Mouse (Mus musculus) midbrain, embryonic 15.5 days (tissue): Measurements from ENCODE around the gene Morn3. TPM values are rescaled to one million over a fixed set of nuclear protein-coding genes. Genes with fewer than 3 reads are reported as not detected.
"Not testable (repeated sequence)": the region's sequence is repeated elsewhere in the genome, so short reads cannot be mapped to it uniquely, and the experiment has no call there.

ENCODE experiments used
- ATAC-seq: fragments of 200-750 bp; cut with Nextera tagmentation; replicated peaks from 2 replicates; pipeline ENCODE4 v1.8.0; 2017; ENCODE audit warnings: moderate TSS enrichment
- H3K27ac ChIP-seq: fragments of 300-500 bp; sonication (generic); 2 replicates; pipeline ENCODE4 v1.5.1; 2015; ENCODE audit warnings: mild to moderate bottlenecking, inconsistent platforms
- H3K27me3 ChIP-seq: fragments of 300-500 bp; sonication (generic); replicated peaks from 2 replicates; pipeline ENCODE4 v1.6.1; 2015; ENCODE audit warnings: inconsistent platforms
- H3K36me3 ChIP-seq: fragments of 300-500 bp; sonication (generic); replicated peaks from 2 replicates; pipeline ENCODE4 v1.6.1; 2015; ENCODE audit warnings: inconsistent platforms
- H3K4me1 ChIP-seq: fragments of 300-500 bp; sonication (generic); 2 replicates; pipeline ENCODE4 v1.6.1; 2015; ENCODE audit warnings: inconsistent platforms
- H3K4me2 ChIP-seq: fragments of 300-500 bp; sonication (generic); 2 replicates; pipeline ENCODE4 v1.6.1; 2015; ENCODE audit warnings: inconsistent platforms, mild to moderate bottlenecking, moderate library complexity
- H3K4me3 ChIP-seq: fragments of 300-500 bp; sonication (generic); 2 replicates; pipeline ENCODE4 v1.5.1; 2015; ENCODE audit warnings: mild to moderate bottlenecking, inconsistent platforms
- H3K9ac ChIP-seq: fragments of 300-500 bp; sonication (generic); 2 replicates; pipeline ENCODE4 v1.6.1; 2015; ENCODE audit warnings: mild to moderate bottlenecking, inconsistent platforms
- H3K9me3 ChIP-seq: fragments of 300-500 bp; sonication (generic); 2 replicates; pipeline ENCODE4 v1.6.1; 2016; ENCODE audit warnings: inconsistent platforms
- WGBS: fragments of 180-500 bp; shearing (Covaris S2); methylation state at CpG from one replicate; pipeline ENCODE4 v1.1.7; 2015; ENCODE audit warnings: mixed read lengths; 5-methylcytosine and 5-hydroxymethylcytosine counted together
- polyA plus RNA-seq: library from polyadenylated mRNA; unstranded; fragments of >200 nt; fragmentation: Nextera tagmentation; extraction: Ambion mirVana; gene quantifications from 2 replicates; pipeline ENCODE4 v1.2.1, GENCODE M21; 2015

The Morn3 gene
- polyA plus RNA-seq, 1 experiment from 2014 or later, result not detected

DNA sequence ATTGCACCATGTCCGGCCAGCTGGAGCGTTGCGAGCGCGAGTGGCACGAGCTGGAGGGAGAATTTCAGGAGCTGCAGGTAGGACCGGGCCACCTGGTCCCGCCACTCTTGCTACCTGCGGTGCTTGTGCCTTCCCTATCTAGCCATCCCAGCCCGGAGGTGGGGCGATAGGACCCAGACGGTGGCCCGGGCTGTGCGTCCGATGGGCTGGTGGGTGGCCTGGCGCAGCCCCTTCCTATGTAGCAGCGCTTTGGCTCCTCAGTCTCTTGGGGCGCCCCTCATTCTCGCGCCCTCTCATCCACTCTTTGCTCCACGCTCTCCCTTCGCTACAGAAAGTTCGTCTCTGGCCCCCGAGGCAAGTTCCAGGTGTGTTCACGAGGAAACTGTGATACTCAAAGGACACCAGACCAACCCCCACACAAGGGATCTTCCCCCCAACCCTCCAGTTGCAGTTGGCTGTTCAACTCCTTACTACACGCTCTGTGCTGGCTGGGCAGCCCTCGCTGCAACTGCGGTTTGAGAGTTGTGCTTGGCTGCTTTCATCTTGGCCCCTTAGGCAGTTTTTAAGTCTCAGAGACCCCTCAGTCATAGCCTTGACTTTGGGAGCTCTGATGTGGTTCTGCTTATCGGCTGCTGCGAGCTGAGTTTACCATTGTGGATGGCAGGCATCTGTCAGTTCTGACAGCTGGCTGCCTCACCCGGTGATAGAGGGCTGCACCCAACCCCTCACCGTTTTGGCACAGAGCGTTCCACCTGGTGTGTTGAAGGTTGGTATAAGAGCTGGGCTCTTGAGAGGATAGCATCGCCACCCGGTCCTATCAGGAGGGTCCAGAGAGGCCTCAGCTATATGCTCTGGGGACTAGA is 29.8 kb upstream of the Morn3 start:
- Histone ChIP-seq H3K36me3 (no peaks in the 10 kb centered on the region), H3K4me3 (peak overlapping the region; percentile 80), H3K9ac (peak overlapping the region; percentile 75), H3K4me1 (peaks cover 28% of the 10 kb centered on the region), H3K9me3 (no peaks in the 10 kb centered on the region), H3K4me2 (peak overlapping the region; percentile 90), H3K27ac (peak overlapping the region; percentile 76), H3K27me3 (no peaks in the 10 kb centered on the region)
- peak; percentile 90 for ATAC-seq
- WGBS, result 4% methylated on average over 34 of the region's 35 CpGs

DNA sequence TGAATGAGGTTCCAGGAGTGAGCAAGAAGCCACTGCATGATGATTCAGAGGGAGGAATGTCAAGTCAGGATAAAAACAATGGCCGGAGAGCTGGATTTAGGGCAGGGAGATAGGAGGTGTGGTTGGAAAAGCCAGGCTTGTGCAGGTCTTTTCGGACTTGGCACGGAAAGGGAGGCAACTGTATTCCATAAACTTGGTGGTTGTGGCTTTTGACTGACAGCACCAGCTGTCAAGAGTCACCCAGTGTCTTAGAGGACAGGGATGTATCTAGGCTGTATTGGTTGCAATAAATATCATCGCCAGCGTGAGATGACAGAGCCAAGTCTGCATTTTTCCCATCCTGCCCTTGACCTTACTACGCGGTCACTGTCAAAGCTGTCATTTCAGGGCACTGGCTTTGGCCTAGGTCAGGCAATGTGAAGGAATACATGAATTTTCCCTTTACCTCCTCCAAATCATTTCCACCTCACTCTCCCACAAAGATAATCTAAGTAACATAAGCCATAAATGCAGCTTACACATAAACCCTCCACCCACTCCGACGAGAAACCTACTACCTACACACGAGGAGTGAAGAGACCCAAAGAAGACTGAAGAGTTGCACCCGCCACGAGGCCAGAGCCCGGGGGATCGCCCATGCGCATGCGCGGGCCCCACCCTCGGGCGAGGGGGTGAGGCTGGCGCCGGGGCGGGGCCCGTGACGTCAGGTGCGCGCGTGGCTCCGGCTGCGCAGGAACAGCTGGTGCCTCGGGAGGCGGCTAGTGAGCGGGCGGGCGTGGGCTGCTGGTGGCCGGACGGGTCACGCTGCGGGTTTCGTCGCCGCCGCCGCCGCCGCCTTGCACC is 29.0 kb upstream of the Morn3 start:
- 10% methylated on average over 32 of the region's 45 CpGs for WGBS
- peak overlapping the region; percentile 90 for H3K4me2 ChIP-seq
- H3K4me1 ChIP-seq, result peaks cover 28% of the 10 kb centered on the region
- peak overlapping the region; percentile 76 for H3K27ac ChIP-seq
- peak overlapping the region; percentile 80 for H3K4me3 ChIP-seq
- 0 out of 2 replicates have a peak, but pooled peaks cover under 1% of the 10 kb centered on the region for H3K9me3 ChIP-seq
- H3K36me3 ChIP-seq, result no peaks in the 10 kb centered on the region
- H3K27me3 ChIP-seq, result no peaks in the 10 kb centered on the region
- ATAC-seq, result peak; percentile 94
- peak overlapping the region; percentile 75 for H3K9ac ChIP-seq

DNA sequence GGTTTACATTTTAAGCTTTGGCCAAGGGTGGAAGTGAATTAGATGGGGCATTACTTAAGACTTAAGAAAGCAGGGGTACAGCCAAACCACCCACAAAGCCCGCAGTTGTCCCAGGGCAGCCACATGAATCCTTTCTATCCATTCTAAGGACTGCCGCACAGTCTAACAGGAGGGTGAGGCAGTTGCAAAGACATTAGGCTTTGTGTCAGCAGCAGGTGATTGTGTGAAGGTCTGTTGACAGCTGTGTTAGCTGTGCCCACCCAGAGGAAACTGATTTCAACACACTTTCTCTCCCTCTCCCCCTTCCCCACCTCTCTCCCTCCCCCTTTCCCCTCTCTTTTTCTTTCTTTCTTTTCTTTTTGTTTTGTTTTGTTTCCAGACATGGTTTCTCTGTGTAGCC is 21.9 kb upstream of the Morn3 start:
- Histone ChIP-seq H3K9ac (no peak overlapping the region), H3K36me3 (no peaks in the 10 kb centered on the region), H3K4me3 (no peak overlapping the region)

DNA sequence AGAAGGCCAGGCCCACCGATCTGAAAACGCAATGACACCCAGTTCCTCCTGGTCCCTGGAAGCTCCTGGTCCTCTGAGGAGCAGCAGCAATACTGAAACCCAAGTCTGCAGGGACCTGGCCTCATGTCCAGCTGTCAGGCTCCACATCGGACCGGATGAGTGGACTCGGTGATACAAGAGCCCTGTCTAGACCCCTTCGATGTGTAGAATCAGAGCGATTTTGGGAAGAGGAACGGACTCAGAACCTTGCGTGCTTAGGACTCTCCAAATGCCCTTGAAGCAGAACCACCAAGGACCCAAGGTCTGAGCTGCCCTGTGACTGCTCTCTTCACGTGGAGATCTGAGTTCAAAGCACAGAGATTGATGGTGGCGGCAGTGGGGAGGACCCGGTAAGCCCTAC is 21.3 kb upstream of the Morn3 start, which contains the start of gene Tmem120b:
TSS of gene Tmem120b (plus strand) at position 301 of the 400 bp plus-strand sequence.
- no peak within 1 kb of the TSS for H3K27ac ChIP-seq
- peaks cover 3% of the 10 kb centered on the region; the same call in 1 of the 2 replicates for H3K4me1 ChIP-seq
- ATAC-seq, result no peak
- WGBS, result 89% methylated on average over 12 of the region's 12 CpGs
- H3K36me3 ChIP-seq, result no peaks in the 10 kb centered on the region
- no peaks in the 10 kb centered on the region for H3K27me3 ChIP-seq
- no peak within 1 kb of the TSS for H3K9ac ChIP-seq
- 0 out of 2 replicates have a peak, but pooled peaks cover 2% of the 10 kb centered on the region for H3K9me3 ChIP-seq
- no peak within 1 kb of the TSS for H3K4me2 ChIP-seq
- no peak within 1 kb of the TSS for H3K4me3 ChIP-seq

More for the DNA sequence above, 21.9 kb upstream of the Morn3 start:
- Histone ChIP-seq H3K4me2 (no peak overlapping the region), H3K9me3 (0 out of 2 replicates have a peak, but pooled peaks cover 2% of the 10 kb centered on the region), H3K27ac (no peak overlapping the region), H3K27me3 (no peaks in the 10 kb centered on the region), H3K4me1 (peaks cover 3% of the 10 kb centered on the region; the same call in 1 of the 2 replicates)
- ATAC-seq, result no peak
- WGBS, result 89% methylated on average over 2 of the region's 2 CpGs

DNA sequence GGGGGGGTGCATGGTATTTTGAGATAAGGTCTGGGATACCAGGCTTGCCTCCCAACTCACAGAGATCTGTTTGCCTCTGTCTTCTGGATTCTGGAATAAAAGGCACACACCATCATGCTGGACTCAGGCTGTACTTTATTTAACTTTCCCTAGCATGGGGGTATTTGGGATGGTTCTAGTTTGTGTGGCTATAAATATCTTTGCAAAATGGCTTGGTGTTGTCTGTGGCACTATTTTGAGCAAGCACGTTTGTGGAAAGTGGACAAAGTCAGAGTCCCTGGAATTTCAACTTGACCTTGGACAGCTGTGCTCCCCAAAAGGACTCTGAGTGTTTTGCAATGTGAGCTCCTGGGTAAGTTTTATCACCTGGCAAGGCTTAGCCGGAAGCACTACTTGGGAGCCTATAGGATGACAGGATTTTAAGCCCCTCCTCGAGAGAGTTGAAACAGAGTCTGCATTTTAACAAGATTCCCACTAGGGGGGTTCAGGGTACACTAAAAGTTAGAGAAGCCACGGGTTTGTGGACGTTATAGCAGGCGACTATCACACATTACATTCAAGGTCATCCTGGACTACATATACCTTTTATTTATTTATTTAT is 20.7 kb upstream of the Morn3 start:
- H3K4me3 ChIP-seq, result no peak overlapping the region
- peaks cover 3% of the 10 kb centered on the region; the same call in 1 of the 2 replicates for H3K4me1 ChIP-seq
- ATAC-seq, result no peak
- WGBS, result 26% methylated on average over 6 of the region's 6 CpGs
- no peaks in the 10 kb centered on the region for H3K36me3 ChIP-seq
- H3K9me3 ChIP-seq, result 0 out of 2 replicates have a peak, but pooled peaks cover 2% of the 10 kb centered on the region
- H3K27ac ChIP-seq, result no peak overlapping the region
- no peak overlapping the region for H3K9ac ChIP-seq
- no peak overlapping the region for H3K4me2 ChIP-seq
- H3K27me3 ChIP-seq, result no peaks in the 10 kb centered on the region

DNA sequence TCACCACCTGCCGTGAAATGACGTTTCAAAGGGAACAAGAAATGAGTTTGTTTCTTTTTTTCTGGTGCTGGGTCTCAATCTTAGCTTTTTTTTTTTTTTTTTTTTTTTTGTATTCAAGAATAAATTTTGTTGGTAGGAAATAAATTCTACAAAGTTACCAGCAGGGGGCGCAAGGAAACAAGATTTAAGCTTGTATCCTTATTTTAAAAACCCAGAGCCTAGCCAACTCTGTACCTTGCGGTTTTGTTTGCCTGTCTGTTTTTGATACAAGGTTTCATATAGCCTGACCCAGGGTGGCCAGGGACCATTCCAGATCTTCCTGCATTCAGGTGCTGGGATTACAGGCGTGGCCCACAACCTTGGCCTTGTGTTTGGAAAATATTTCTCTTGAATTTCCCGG is 17.4 kb upstream of the Morn3 start:
- H3K9me3 ChIP-seq, result no peaks in the 10 kb centered on the region
- H3K4me3 ChIP-seq, result no peak overlapping the region
- H3K36me3 ChIP-seq, result no peaks in the 10 kb centered on the region
- H3K9ac ChIP-seq, result no peak overlapping the region
- H3K4me1 ChIP-seq, result peaks cover 3% of the 10 kb centered on the region; the same call in 1 of the 2 replicates
- H3K27ac ChIP-seq, result 0 out of 2 replicates have a peak overlapping the region, but pooled peaks have one; percentile 21
- WGBS, result 29% methylated on average over 6 of the region's 6 CpGs
- no peak for ATAC-seq
- no peak overlapping the region for H3K4me2 ChIP-seq
- H3K27me3 ChIP-seq, result no peaks in the 10 kb centered on the region

DNA sequence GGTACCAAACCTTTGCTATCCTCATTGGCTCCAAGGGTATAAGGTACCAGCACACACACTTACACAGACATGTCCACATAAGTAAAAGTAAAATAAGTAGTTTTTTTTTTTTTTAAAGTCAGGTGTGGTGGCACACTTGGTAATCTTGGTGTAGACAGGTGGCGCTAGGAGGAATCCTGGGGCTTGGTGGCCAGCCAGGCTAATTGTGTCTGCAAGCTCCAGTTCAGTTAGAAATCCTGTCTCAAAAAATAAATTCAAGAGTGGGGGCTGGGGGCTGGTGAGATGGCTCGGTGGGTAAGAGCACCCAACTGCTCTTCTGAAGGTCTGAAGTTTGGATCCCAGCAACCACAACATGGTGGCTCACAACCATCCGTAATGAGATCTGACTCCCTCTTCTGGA is 16.3 kb upstream of the Morn3 start:
- WGBS, result 84% methylated on average over 3 of the region's 3 CpGs

DNA sequence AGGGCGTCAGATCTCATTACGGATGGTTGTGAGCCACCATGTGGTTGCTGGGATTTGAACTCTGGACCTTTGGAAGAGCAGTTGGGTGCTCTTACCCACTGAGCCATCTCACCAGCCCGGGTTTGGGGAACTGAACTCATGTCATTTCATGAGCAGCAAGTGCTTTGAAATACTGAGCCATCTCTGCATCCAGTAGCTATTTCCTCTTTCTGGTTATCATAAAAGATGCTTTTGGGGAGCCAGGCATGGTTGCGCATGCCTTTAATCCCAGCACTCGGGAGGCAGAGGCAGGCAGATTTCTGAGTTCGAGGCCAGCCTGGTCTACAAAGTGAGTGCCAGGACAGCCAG is 14.6 kb upstream of the Morn3 start:
- H3K36me3 ChIP-seq, H3K9me3 ChIP-seq, H3K27me3 ChIP-seq, H3K9ac ChIP-seq, H3K4me2 ChIP-seq, H3K27ac ChIP-seq, ATAC-seq, H3K4me3 ChIP-seq, H3K4me1 ChIP-seq: not testable (repeated sequence)
- WGBS, result 88% methylated on average over 6 of the region's 6 CpGs

More for the DNA sequence above, 16.3 kb upstream of the Morn3 start:
- Histone ChIP-seq H3K36me3 (no peaks in the 10 kb centered on the region), H3K4me3 (no peak overlapping the region), H3K9me3 (no peaks in the 10 kb centered on the region), H3K4me1 (peaks cover 6% of the 10 kb centered on the region; the same call in 1 of the 2 replicates), H3K9ac (no peak overlapping the region), H3K4me2 (no peak overlapping the region), H3K27ac (no peak overlapping the region), H3K27me3 (no peaks in the 10 kb centered on the region)
- no peak for ATAC-seq

DNA sequence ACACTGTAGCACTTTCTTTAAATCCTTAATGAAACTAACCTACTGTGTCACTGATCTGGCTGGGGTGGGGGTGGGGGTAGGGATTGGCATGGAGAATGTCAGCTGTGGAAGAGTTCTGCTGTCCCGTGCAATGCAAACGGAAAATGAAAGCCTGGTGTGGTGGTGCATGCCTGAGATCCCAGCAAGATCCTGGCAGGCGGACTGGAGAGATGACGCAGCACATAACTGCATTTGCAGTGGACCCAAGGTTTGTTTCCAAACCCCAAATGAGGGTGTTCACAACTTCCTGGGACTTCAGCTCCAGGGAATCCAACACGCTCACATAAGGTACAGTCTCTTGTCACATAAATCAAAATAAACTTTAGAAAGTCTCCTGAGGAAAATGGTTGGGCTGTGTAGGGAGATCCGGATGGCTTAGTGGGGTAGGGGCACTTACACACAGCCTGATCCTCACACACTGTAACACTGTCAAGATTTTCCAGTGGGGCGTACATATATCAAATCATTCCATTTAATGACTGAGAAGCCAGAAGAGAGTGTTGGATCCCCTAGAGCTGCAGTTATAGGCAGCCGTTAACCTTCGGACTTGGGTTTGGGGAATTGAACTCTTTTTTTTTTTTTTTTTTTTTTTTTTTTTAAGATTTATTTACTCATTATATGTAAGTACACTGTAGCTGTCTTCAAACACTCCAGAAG is 14.0 kb upstream of the Morn3 start:
- Histone ChIP-seq H3K9me3 (no peaks in the 10 kb centered on the region), H3K4me3 (no peak overlapping the region), H3K27me3 (no peaks in the 10 kb centered on the region), H3K9ac (no peak overlapping the region), H3K4me2 (no peak overlapping the region), H3K27ac (no peak overlapping the region), H3K36me3 (no peaks in the 10 kb centered on the region), H3K4me1 (peaks cover 6% of the 10 kb centered on the region; the same call in 1 of the 2 replicates)
- 83% methylated on average over 9 of the region's 9 CpGs for WGBS
- no peak for ATAC-seq

DNA sequence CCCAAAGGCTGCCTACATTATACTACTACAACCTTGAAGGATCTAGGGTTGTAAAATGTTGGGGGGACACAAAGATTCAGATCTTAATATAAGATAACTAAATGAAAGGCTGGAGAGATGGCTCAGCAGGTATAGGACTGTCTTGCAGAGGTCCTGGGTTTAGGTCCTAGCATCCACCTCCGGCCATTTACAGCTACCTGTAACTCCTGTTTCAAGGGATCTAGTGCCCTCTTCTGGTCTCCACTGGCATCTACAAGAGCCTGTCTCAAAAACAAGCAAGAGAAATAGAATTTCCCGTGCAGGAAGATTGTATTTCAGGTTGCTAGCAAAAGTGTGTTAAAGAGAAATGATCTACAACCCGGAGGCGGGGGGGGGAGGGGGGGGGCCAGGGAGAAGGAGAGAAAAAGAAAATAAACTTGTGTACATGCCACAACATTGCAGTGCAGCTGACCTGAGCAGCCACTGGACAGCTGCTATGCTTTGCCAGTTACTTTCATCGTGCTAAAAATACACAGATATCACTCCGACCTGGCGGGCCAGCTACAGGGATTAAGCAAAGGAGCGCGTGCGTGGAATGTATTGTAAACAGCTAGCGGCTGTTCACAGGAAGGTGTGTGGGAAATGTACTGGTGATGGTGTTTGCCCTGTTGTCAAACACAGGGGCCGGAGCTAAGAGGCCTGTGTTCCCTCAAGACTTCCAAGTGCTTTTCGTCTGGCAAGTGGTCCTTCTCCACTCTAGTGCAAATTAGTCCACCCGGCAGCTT is 13.1 kb upstream of the Morn3 start:
- 42% methylated on average over 14 of the region's 14 CpGs for WGBS
- H3K9ac ChIP-seq, result no peak overlapping the region

More for the DNA sequence above, 13.1 kb upstream of the Morn3 start:
- no peaks in the 10 kb centered on the region for H3K27me3 ChIP-seq
- H3K4me2 ChIP-seq, result no peak overlapping the region
- H3K4me3 ChIP-seq, result no peak overlapping the region
- ATAC-seq, result no peak
- H3K4me1 ChIP-seq, result peaks cover 6% of the 10 kb centered on the region; the same call in 1 of the 2 replicates
- H3K36me3 ChIP-seq, result no peaks in the 10 kb centered on the region
- no peaks in the 10 kb centered on the region for H3K9me3 ChIP-seq
- H3K27ac ChIP-seq, result no peak overlapping the region
